Mouse (Mus musculus): ENCODE data around the gene Tsc22d1. TPM values are rescaled to one million over a fixed set of nuclear protein-coding genes. Genes with fewer than 3 reads are reported as not detected.

Gene Tsc22d1
- polyA plus RNA-seq, 1 experiment from 2014 or later, result 499 TPM

DNA sequence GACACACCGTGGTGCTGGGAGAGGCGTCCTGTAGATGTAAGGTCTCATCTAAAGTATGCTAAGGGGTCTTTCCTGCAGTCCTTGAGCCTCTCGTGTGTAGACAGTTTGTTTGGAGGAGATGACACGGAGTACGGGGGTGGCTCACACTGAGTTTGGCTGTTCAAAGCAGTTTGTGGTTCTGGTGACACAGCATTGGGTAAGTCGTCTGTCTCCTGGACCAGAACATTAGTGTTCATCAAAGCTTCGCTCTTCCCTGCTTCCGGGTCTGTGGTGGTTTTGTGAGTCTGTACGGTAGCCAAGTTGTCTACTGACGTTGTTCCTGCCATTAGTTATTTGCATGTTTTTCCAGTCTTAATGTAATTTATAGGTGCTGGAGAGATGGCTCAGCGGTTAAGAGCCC lies 65.7 kb downstream of the Tsc22d1 start:
- no peaks in the 10 kb centered on the region for H3K27me3 ChIP-seq (replicated peaks; ENCODE audit: control insufficient read depth, insufficient read depth, low read length)
- H3K27ac ChIP-seq (replicated peaks; ENCODE audit: low read depth, low read length), result no peak overlapping the region
- H3K4me1 ChIP-seq (ENCODE audit: control insufficient read depth, insufficient read depth, low read length), result no peaks in the 10 kb centered on the region
- no peaks in the 10 kb centered on the region for H3K36me3 ChIP-seq (ENCODE audit: control insufficient read depth, insufficient read depth, low read length)
- DNase-seq (ENCODE audit: low spot score) (no peak), ATAC-seq (ENCODE audit: low read depth) (no peak)
- no peak overlapping the region for H3K4me2 ChIP-seq (ENCODE audit: low read depth, low read length)
- 87% methylated on average over 11 of the region's 11 CpGs for WGBS
- no peak overlapping the region for H3K9ac ChIP-seq (ENCODE audit: low read depth, low read length)
- no peaks in the 10 kb centered on the region for H3K9me3 ChIP-seq (ENCODE audit: control insufficient read depth, low read length)
- H3K4me3 ChIP-seq (ENCODE audit: low read depth, low read length), result no peak overlapping the region

DNA sequence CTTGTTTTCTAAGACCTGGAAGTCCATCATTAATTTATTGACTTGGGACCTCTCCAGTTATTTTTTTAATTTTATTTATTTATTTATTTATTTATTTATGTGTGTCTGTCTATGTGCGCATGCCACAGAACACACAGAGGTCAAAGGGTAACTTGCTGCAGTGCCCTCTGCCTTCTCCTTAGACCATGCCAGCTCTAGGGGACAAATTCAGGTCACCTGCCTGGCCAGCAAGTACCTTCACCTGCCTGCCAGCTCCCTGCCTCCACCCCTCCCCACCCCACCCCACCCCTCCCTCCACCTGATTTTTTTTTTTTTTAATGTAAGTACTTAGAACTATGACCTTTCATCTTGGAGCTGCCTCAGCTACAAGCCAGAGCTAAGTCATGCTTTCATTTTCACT lies 68.9 kb downstream of the Tsc22d1 start:
- no peaks in the 10 kb centered on the region for H3K36me3 ChIP-seq (ENCODE audit: control insufficient read depth, insufficient read depth, low read length)
- no peak overlapping the region for H3K27ac ChIP-seq (replicated peaks; ENCODE audit: low read depth, low read length)
- H3K27me3 ChIP-seq (replicated peaks; ENCODE audit: control insufficient read depth, insufficient read depth, low read length), result no peaks in the 10 kb centered on the region
- H3K9me3 ChIP-seq (ENCODE audit: control insufficient read depth, low read length), result no peaks in the 10 kb centered on the region
- WGBS, result 93% methylated on average over 1 of the region's 1 CpGs
- H3K4me3 ChIP-seq (ENCODE audit: low read depth, low read length), result no peak overlapping the region
- H3K9ac ChIP-seq (ENCODE audit: low read depth, low read length), result no peak overlapping the region
- H3K4me1 ChIP-seq (ENCODE audit: control insufficient read depth, insufficient read depth, low read length), result peaks cover 12% of the 10 kb centered on the region
- DNase-seq (ENCODE audit: low spot score), result no peak
- H3K4me2 ChIP-seq (ENCODE audit: low read depth, low read length), result no peak overlapping the region
- ATAC-seq (ENCODE audit: low read depth), result no peak

DNA sequence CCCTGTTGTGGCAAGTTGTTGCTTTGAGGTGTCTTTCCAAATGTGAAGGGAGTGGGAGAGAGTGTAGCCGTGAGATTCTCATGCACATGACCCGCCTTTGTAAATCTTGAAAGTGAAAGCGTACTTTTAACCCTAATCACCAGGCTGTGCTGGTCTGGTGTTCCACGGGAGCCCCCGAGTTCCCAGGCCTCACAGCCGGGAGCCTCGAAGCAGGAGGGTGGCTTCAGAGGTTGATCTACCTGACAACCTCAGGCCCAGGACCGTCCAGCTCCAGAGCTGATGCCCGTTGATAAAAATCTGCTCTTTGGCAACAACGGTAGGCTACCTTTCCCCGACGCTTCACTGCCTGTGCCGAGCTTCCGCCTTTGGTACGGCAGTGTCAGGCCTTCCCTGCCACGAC lies 72.8 kb downstream of the Tsc22d1 start:
- Histone ChIP-seq H3K36me3 (ENCODE audit: control insufficient read depth, insufficient read depth, low read length) (no peaks in the 10 kb centered on the region), H3K4me1 (ENCODE audit: control insufficient read depth, insufficient read depth, low read length) (peaks cover 12% of the 10 kb centered on the region), H3K9ac (ENCODE audit: low read depth, low read length) (no peak overlapping the region), H3K27ac (replicated peaks; ENCODE audit: low read depth, low read length) (peak overlapping the region; percentile 67; the same call in 1 of the 2 replicates), H3K4me3 (ENCODE audit: low read depth, low read length) (no peak overlapping the region), H3K4me2 (ENCODE audit: low read depth, low read length) (no peak overlapping the region), H3K27me3 (replicated peaks; ENCODE audit: control insufficient read depth, insufficient read depth, low read length) (no peaks in the 10 kb centered on the region), H3K9me3 (ENCODE audit: control insufficient read depth, low read length) (no peaks in the 10 kb centered on the region)
- no peak for DNase-seq (ENCODE audit: low spot score)
- no peak for ATAC-seq (ENCODE audit: low read depth)
- 81% methylated on average over 16 of the region's 16 CpGs for WGBS

- no peaks in the 10 kb centered on the region for H3K27me3 ChIP-seq (replicated peaks; ENCODE audit: control insufficient read depth, insufficient read depth, low read length)
- H3K9me3 ChIP-seq (ENCODE audit: control insufficient read depth, low read length), result no peaks in the 10 kb centered on the region
- DNase-seq (ENCODE audit: low spot score) (no peak), ATAC-seq (ENCODE audit: low read depth) (0 out of 2 replicates have a peak, but pooled peaks have one; percentile 48)
- 45% methylated on average over 18 of the region's 18 CpGs for WGBS
- peak overlapping the region; percentile 67 for H3K27ac ChIP-seq (replicated peaks; ENCODE audit: low read depth, low read length)
- no peak overlapping the region for H3K4me3 ChIP-seq (ENCODE audit: low read depth, low read length)
- peak overlapping the region; percentile 30; the same call in 1 of the 2 replicates for H3K9ac ChIP-seq (ENCODE audit: low read depth, low read length)
- no peaks in the 10 kb centered on the region for H3K36me3 ChIP-seq (ENCODE audit: control insufficient read depth, insufficient read depth, low read length)
- peaks cover 12% of the 10 kb centered on the region for H3K4me1 ChIP-seq (ENCODE audit: control insufficient read depth, insufficient read depth, low read length)
- no peak overlapping the region for H3K4me2 ChIP-seq (ENCODE audit: low read depth, low read length)
Measured at GRCm38 (mm10) chr14:76488101-76489044, 73.6 kb downstream of the Tsc22d1 start.

DNA sequence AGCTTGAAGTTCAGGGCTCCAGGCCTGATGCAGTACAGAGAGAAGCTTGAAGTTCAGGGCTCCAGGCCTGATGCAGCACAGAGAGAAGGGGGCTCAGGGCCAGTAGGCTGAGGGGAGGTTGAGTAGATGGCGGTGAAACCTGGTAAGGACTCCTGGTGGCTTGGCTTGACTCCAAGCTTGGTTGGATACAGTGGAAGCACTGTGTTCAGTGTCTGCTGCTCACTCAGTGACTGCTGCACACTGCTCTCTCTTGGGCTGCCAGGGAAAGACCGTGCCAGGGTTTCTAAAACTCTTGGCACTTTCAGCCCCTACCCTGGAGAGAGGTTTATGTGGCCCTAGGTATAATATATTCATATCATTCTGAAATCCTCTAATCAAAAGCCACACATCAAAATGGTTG lies 74.4 kb downstream of the Tsc22d1 start:
- Histone ChIP-seq H3K9me3 (ENCODE audit: control insufficient read depth, low read length) (no peaks in the 10 kb centered on the region), H3K4me1 (ENCODE audit: control insufficient read depth, insufficient read depth, low read length) (peaks cover 12% of the 10 kb centered on the region), H3K27ac (replicated peaks; ENCODE audit: low read depth, low read length) (peak overlapping the region; percentile 67), H3K27me3 (replicated peaks; ENCODE audit: control insufficient read depth, insufficient read depth, low read length) (no peaks in the 10 kb centered on the region), H3K4me3 (ENCODE audit: low read depth, low read length) (no peak overlapping the region), H3K4me2 (ENCODE audit: low read depth, low read length) (no peak overlapping the region), H3K9ac (ENCODE audit: low read depth, low read length) (no peak overlapping the region), H3K36me3 (ENCODE audit: control insufficient read depth, insufficient read depth, low read length) (no peaks in the 10 kb centered on the region)
- peak; percentile 87 for DNase-seq (ENCODE audit: low spot score)
- WGBS, result 49% methylated on average over 2 of the region's 2 CpGs
- ATAC-seq (ENCODE audit: low read depth), result peak; percentile 69

DNA sequence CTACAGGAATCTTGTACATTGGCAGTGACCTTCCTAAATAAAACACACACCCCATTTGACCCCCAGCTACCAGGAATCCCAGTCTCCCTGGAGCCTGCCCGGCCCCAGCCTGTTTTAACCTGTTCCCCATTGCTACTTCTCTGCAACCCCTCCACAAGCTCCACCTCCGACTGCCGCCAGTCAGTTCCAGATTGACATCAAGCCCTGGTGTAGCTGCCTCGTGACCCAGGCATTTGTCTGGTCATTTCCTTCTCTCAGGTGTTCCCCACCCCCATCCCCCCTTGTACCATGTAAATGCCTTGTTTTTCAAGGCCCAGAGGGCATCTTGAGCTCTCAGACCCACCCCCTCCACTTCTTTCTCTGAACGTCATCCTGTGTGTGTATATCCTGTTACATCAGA lies 80.3 kb downstream of the Tsc22d1 start:
- Histone ChIP-seq H3K27me3 (replicated peaks; ENCODE audit: control insufficient read depth, insufficient read depth, low read length) (no peaks in the 10 kb centered on the region), H3K27ac (replicated peaks; ENCODE audit: low read depth, low read length) (no peak overlapping the region), H3K4me2 (ENCODE audit: low read depth, low read length) (no peak overlapping the region), H3K9ac (ENCODE audit: low read depth, low read length) (no peak overlapping the region), H3K4me3 (ENCODE audit: low read depth, low read length) (no peak overlapping the region), H3K4me1 (ENCODE audit: control insufficient read depth, insufficient read depth, low read length) (0 out of 2 replicates have a peak, but pooled peaks cover 2% of the 10 kb centered on the region), H3K9me3 (ENCODE audit: control insufficient read depth, low read length) (no peaks in the 10 kb centered on the region), H3K36me3 (ENCODE audit: control insufficient read depth, insufficient read depth, low read length) (no peaks in the 10 kb centered on the region)
- no peak for DNase-seq (ENCODE audit: low spot score)
- 27% methylated on average over 5 of the region's 5 CpGs for WGBS
- ATAC-seq (ENCODE audit: low read depth), result no peak

DNA sequence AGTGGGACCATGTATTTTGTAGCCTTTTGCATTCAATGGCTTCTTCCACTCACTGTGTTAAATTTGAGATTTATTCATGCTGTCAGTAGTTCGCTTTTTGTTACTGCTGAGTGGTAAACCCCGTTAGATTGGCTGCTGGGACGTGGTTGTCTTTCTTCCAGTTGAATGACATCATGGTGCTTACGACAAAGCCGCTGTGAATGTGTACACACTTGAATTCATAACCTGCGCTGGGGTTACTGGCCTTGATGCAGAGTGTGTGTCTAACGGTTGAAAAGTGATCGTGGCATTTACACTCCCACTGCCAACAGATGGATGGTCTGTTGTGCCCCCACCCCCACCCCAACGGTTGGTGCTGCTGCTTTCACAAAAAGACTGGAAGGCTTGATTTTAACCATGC lies 82.4 kb downstream of the Tsc22d1 start:
- H3K4me1 ChIP-seq (ENCODE audit: control insufficient read depth, insufficient read depth, low read length), result 0 out of 2 replicates have a peak, but pooled peaks cover 2% of the 10 kb centered on the region
- H3K36me3 ChIP-seq (ENCODE audit: control insufficient read depth, insufficient read depth, low read length), result no peaks in the 10 kb centered on the region
- no peak for ATAC-seq (ENCODE audit: low read depth)
- no peaks in the 10 kb centered on the region for H3K27me3 ChIP-seq (replicated peaks; ENCODE audit: control insufficient read depth, insufficient read depth, low read length)
- DNase-seq (ENCODE audit: low spot score), result no peak
- no peaks in the 10 kb centered on the region for H3K9me3 ChIP-seq (ENCODE audit: control insufficient read depth, low read length)
- no peak overlapping the region for H3K9ac ChIP-seq (ENCODE audit: low read depth, low read length)
- no peak overlapping the region for H3K4me2 ChIP-seq (ENCODE audit: low read depth, low read length)
- 75% methylated on average over 9 of the region's 9 CpGs for WGBS
- no peak overlapping the region for H3K4me3 ChIP-seq (ENCODE audit: low read depth, low read length)
- H3K27ac ChIP-seq (replicated peaks; ENCODE audit: low read depth, low read length), result no peak overlapping the region

GRCm38 (mm10) chr14:76498210-76498609 lies 83.4 kb downstream of the Tsc22d1 start:
- WGBS, result 55% methylated on average over 7 of the region's 7 CpGs

More at GRCm38 (mm10) chr14:76498210-76498609, 83.4 kb downstream of the Tsc22d1 start:
- Histone ChIP-seq H3K27ac (replicated peaks; ENCODE audit: low read depth, low read length) (no peak overlapping the region), H3K4me2 (ENCODE audit: low read depth, low read length) (no peak overlapping the region), H3K27me3 (replicated peaks; ENCODE audit: control insufficient read depth, insufficient read depth, low read length) (no peaks in the 10 kb centered on the region), H3K9me3 (ENCODE audit: control insufficient read depth, low read length) (no peaks in the 10 kb centered on the region), H3K9ac (ENCODE audit: low read depth, low read length) (no peak overlapping the region), H3K4me3 (ENCODE audit: low read depth, low read length) (no peak overlapping the region), H3K36me3 (ENCODE audit: control insufficient read depth, insufficient read depth, low read length) (no peaks in the 10 kb centered on the region), H3K4me1 (ENCODE audit: control insufficient read depth, insufficient read depth, low read length) (0 out of 2 replicates have a peak, but pooled peaks cover 2% of the 10 kb centered on the region)
- DNase-seq (ENCODE audit: low spot score) (no peak), ATAC-seq (ENCODE audit: low read depth) (no peak)

Measured in embryonic facial prominence, embryonic 14.5 days (tissue).